Mouse (Mus musculus): ENCODE measurements around the gene Trabd2b. TPM values are rescaled to one million over a fixed set of nuclear protein-coding genes. Genes with fewer than 3 reads are reported as not detected.

The Trabd2b gene
- polyA plus RNA-seq, 1 experiment from 2014 or later, result 1.5 TPM

DNA sequence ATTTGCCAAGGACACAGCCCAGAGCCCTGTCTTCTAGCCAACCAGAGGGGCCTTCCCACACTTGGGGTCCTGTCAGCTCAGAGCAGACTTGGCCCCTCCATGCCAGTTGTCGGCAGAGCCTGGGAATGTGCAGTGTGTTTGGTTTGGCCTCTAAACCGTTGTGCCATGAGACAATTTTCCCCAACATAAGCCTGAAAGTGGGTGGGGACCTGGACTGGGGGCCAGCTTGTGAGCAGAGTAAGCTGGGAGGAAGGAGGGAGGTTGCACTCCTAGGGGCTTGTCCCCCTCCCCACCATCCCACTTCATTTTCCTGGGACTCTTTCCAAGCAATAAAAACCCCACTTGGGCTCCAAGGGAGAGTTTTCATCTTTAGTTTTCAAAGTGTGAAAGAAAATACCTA lies 201.3 kb downstream of the Trabd2b start:
- Histone ChIP-seq H3K9ac (no peak overlapping the region), H3K36me3 (no peaks in the 10 kb centered on the region), H3K4me3 (no peak overlapping the region), H3K4me1 (replicated peaks) (no peaks in the 10 kb centered on the region), H3K27me3 (replicated peaks) (peaks cover 78% of the 10 kb centered on the region), H3K4me2 (no peak overlapping the region), H3K27ac (ENCODE audit: poor library complexity, severe bottlenecking) (no peak overlapping the region), H3K9me3 (replicated peaks) (no peaks in the 10 kb centered on the region)
- WGBS, result 53% methylated on average over 2 of the region's 2 CpGs
- no peak for ATAC-seq (ENCODE audit: insufficient number of reproducible peaks, low FRiP score)

GRCm38 (mm10) chr4:114609297-114609696 lies 202.8 kb downstream of the Trabd2b start:
- ATAC-seq (ENCODE audit: insufficient number of reproducible peaks, low FRiP score), result no peak
- Histone ChIP-seq H3K27ac (ENCODE audit: poor library complexity, severe bottlenecking) (no peak overlapping the region), H3K27me3 (replicated peaks) (peaks cover 67% of the 10 kb centered on the region), H3K4me3 (no peak overlapping the region), H3K9ac (no peak overlapping the region), H3K4me1 (replicated peaks) (no peaks in the 10 kb centered on the region), H3K36me3 (no peaks in the 10 kb centered on the region), H3K9me3 (replicated peaks) (no peaks in the 10 kb centered on the region), H3K4me2 (no peak overlapping the region)
- WGBS, result 75% methylated on average over 4 of the region's 4 CpGs

GRCm38 (mm10) chr4:114611166-114611929 lies 204.8 kb downstream of the Trabd2b start:
- H3K27me3 ChIP-seq (replicated peaks), result peaks cover 47% of the 10 kb centered on the region
- no peak overlapping the region for H3K4me3 ChIP-seq
- H3K9me3 ChIP-seq (replicated peaks), result no peaks in the 10 kb centered on the region
- no peak overlapping the region for H3K27ac ChIP-seq (ENCODE audit: poor library complexity, severe bottlenecking)
- H3K36me3 ChIP-seq, result no peaks in the 10 kb centered on the region
- ATAC-seq (ENCODE audit: insufficient number of reproducible peaks, low FRiP score), result no peak
- H3K4me2 ChIP-seq, result no peak overlapping the region
- no peak overlapping the region for H3K9ac ChIP-seq
- WGBS, result 80% methylated on average over 8 of the region's 8 CpGs
- H3K4me1 ChIP-seq (replicated peaks), result no peaks in the 10 kb centered on the region; the same call in 1 of the 2 replicates

GRCm38 (mm10) chr4:114612032-114612431 lies 205.5 kb downstream of the Trabd2b start:
- no peak for ATAC-seq (ENCODE audit: insufficient number of reproducible peaks, low FRiP score)
- no peaks in the 10 kb centered on the region for H3K36me3 ChIP-seq
- peaks cover 46% of the 10 kb centered on the region for H3K27me3 ChIP-seq (replicated peaks)
- H3K4me3 ChIP-seq, result no peak overlapping the region
- H3K9ac ChIP-seq, result no peak overlapping the region
- H3K27ac ChIP-seq (ENCODE audit: poor library complexity, severe bottlenecking), result no peak overlapping the region
- no peaks in the 10 kb centered on the region; the same call in 1 of the 2 replicates for H3K4me1 ChIP-seq (replicated peaks)
- H3K9me3 ChIP-seq (replicated peaks), result no peaks in the 10 kb centered on the region
- whole genome bisulfite sequencing, result 72% methylated on average over 5 of the region's 5 CpGs
- no peak overlapping the region for H3K4me2 ChIP-seq

GRCm38 (mm10) chr4:114612827-114613226 lies 206.3 kb downstream of the Trabd2b start:
- Histone ChIP-seq H3K4me1 (replicated peaks) (no peaks in the 10 kb centered on the region; the same call in 1 of the 2 replicates), H3K36me3 (no peaks in the 10 kb centered on the region), H3K9me3 (replicated peaks) (no peaks in the 10 kb centered on the region), H3K4me3 (no peak overlapping the region), H3K27me3 (replicated peaks) (peaks cover 44% of the 10 kb centered on the region), H3K9ac (no peak overlapping the region), H3K27ac (ENCODE audit: poor library complexity, severe bottlenecking) (no peak overlapping the region), H3K4me2 (no peak overlapping the region)
- ATAC-seq (ENCODE audit: insufficient number of reproducible peaks, low FRiP score), result no peak
- 65% methylated on average over 4 of the region's 4 CpGs for WGBS

- Histone ChIP-seq H3K4me3 (no peak overlapping the region), H3K9ac (no peak overlapping the region), H3K4me2 (no peak overlapping the region), H3K27me3 (replicated peaks) (peaks cover 39% of the 10 kb centered on the region), H3K9me3 (replicated peaks) (no peaks in the 10 kb centered on the region), H3K36me3 (no peaks in the 10 kb centered on the region), H3K4me1 (replicated peaks) (peaks cover under 1% of the 10 kb centered on the region; the same call in 1 of the 2 replicates), H3K27ac (ENCODE audit: poor library complexity, severe bottlenecking) (no peak overlapping the region)
- no peak for ATAC-seq (ENCODE audit: insufficient number of reproducible peaks, low FRiP score)
- WGBS, result 45% methylated on average over 1 of the region's 1 CpGs
Observed at GRCm38 (mm10) chr4:114614086-114614485, 207.6 kb downstream of the Trabd2b start.

DNA sequence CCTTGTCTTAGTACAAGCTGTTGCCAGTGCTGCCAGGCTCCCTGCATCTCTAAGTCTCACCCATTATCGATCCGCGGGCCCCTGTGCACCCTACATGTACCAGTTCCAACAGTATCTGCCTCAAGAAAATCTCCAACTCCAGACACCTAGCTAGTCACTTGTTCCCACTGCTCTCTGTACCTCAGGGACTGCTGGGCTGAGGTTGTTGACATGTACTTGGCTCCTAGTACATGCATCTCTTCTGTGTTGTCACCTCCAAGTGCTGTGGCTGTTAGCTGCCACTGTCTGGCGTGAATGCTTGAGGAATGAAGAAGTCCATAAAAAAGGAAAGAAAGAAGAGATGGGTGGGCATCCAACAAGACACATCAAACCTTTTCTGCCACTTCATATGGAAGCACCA lies 209.2 kb downstream of the Trabd2b start:
- Histone ChIP-seq H3K4me1 (replicated peaks) (peaks cover 12% of the 10 kb centered on the region), H3K27ac (ENCODE audit: poor library complexity, severe bottlenecking) (no peak overlapping the region), H3K36me3 (no peaks in the 10 kb centered on the region), H3K9ac (no peak overlapping the region), H3K4me3 (no peak overlapping the region), H3K27me3 (replicated peaks) (peaks cover 40% of the 10 kb centered on the region), H3K4me2 (no peak overlapping the region), H3K9me3 (replicated peaks) (no peaks in the 10 kb centered on the region)
- 66% methylated on average over 4 of the region's 4 CpGs for WGBS
- ATAC-seq (ENCODE audit: insufficient number of reproducible peaks, low FRiP score), result no peak

- WGBS, result 51% methylated on average over 5 of the region's 5 CpGs
- ATAC-seq (ENCODE audit: insufficient number of reproducible peaks, low FRiP score), result no peak
Observed at GRCm38 (mm10) chr4:114622929-114623328, 216.4 kb downstream of the Trabd2b start.

GRCm38 (mm10) chr4:114624114-114624910 lies 217.8 kb downstream of the Trabd2b start:
- no peak overlapping the region for H3K27ac ChIP-seq (ENCODE audit: poor library complexity, severe bottlenecking)
- H3K4me1 ChIP-seq (replicated peaks), result peaks cover 34% of the 10 kb centered on the region
- ATAC-seq (ENCODE audit: insufficient number of reproducible peaks, low FRiP score), result no peak
- no peak overlapping the region for H3K4me2 ChIP-seq
- H3K9ac ChIP-seq, result no peak overlapping the region
- no peak overlapping the region for H3K4me3 ChIP-seq
- 39% methylated on average over 3 of the region's 3 CpGs for WGBS
- H3K9me3 ChIP-seq (replicated peaks), result no peaks in the 10 kb centered on the region
- H3K27me3 ChIP-seq (replicated peaks), result peaks cover 67% of the 10 kb centered on the region
- H3K36me3 ChIP-seq, result no peaks in the 10 kb centered on the region

More at GRCm38 (mm10) chr4:114622929-114623328, 216.4 kb downstream of the Trabd2b start:
- H3K4me1 ChIP-seq (replicated peaks), result peaks cover 37% of the 10 kb centered on the region
- H3K9me3 ChIP-seq (replicated peaks), result no peaks in the 10 kb centered on the region
- H3K4me2 ChIP-seq, result no peak overlapping the region
- H3K9ac ChIP-seq, result no peak overlapping the region
- H3K36me3 ChIP-seq, result no peaks in the 10 kb centered on the region
- H3K4me3 ChIP-seq, result no peak overlapping the region
- peaks cover 57% of the 10 kb centered on the region for H3K27me3 ChIP-seq (replicated peaks)
- H3K27ac ChIP-seq (ENCODE audit: poor library complexity, severe bottlenecking), result no peak overlapping the region

- Histone ChIP-seq H3K4me3 (no peak overlapping the region), H3K9ac (no peak overlapping the region), H3K27me3 (replicated peaks) (peaks cover 61% of the 10 kb centered on the region), H3K4me2 (no peak overlapping the region), H3K27ac (ENCODE audit: poor library complexity, severe bottlenecking) (no peak overlapping the region), H3K9me3 (replicated peaks) (no peaks in the 10 kb centered on the region), H3K36me3 (no peaks in the 10 kb centered on the region), H3K4me1 (replicated peaks) (peaks cover 25% of the 10 kb centered on the region)
- 24% methylated on average over 4 of the region's 4 CpGs for WGBS
- peak; percentile 11; the same call in 1 of the 2 replicates for ATAC-seq (ENCODE audit: insufficient number of reproducible peaks, low FRiP score)
Observed at GRCm38 (mm10) chr4:114625357-114625756, 218.8 kb downstream of the Trabd2b start.

DNA sequence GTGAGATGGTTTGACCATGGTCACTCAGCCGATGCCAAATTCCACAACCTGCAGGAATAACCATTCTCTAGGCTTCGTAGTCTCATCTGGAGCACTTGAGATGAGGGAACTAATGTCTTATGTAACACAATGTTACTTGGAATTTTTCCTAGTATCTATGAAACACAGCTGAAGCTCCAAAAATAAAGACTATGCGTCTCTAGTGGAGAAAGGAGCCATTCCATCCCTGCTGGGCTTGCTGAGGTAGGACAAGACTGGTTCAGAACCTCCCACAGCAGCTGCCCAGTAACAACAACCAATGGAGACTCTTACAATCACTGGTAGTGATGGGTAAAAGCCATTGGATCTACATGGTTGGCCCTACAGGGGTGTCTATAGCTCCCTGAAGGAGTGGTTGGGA lies 219.4 kb downstream of the Trabd2b start:
- Histone ChIP-seq H3K36me3 (no peaks in the 10 kb centered on the region), H3K4me3 (no peak overlapping the region), H3K27me3 (replicated peaks) (peaks cover 60% of the 10 kb centered on the region), H3K9me3 (replicated peaks) (no peaks in the 10 kb centered on the region), H3K4me1 (replicated peaks) (peaks cover 25% of the 10 kb centered on the region), H3K27ac (ENCODE audit: poor library complexity, severe bottlenecking) (no peak overlapping the region), H3K4me2 (no peak overlapping the region), H3K9ac (no peak overlapping the region)
- ATAC-seq (ENCODE audit: insufficient number of reproducible peaks, low FRiP score), result no peak
- WGBS, result 86% methylated on average over 3 of the region's 3 CpGs
